Mouse (Mus musculus) E14TG2a.4 (cell line): ENCODE measurements at regions not wholly inside any gene's neighbourhood (a gene's known extent, or its start where the extent isn't known, plus 50 kb on each side); places are given as distances from the start of the nearest gene placed in this dataset.

Experiments used
- H3K27me3 ChIP-seq: 2 replicates; pipeline ENCODE4 v1.6.1; 2014; ENCODE audit warnings: low read length, control low read depth; ENCODE audit not compliant: insufficient read depth
- H3K36me3 ChIP-seq: 2 replicates; pipeline ENCODE4 v1.6.1; 2014; ENCODE audit warnings: low read length, control low read depth; ENCODE audit not compliant: insufficient read depth
- H3K4me1 ChIP-seq: replicated peaks from 2 replicates; pipeline ENCODE4 v1.6.1; 2014; ENCODE audit warnings: low read depth, low read length, control low read depth
- H3K4me3 ChIP-seq: replicated peaks from 2 replicates; pipeline ENCODE4 v1.5.1; 2014; ENCODE audit warnings: mild to moderate bottlenecking, low read length
- H3K9me3 ChIP-seq: 2 replicates; pipeline ENCODE4 v1.6.1; 2014; ENCODE audit warnings: low read length, control low read depth
- CTCF ChIP-seq: conservative IDR thresholded peaks from 2 replicates; pipeline ENCODE4 v1.5.1; 2014; ENCODE audit warnings: low read length
- NANOG ChIP-seq: IDR thresholded peaks from 2 replicates; pipeline ENCODE4 v1.6.1; 2014; ENCODE audit warnings: borderline replicate concordance, low read length, mixed read lengths
- POU5F1 ChIP-seq: IDR thresholded peaks from 2 replicates; pipeline ENCODE4 v1.6.1; 2014; ENCODE audit warnings: low read length, borderline replicate concordance

DNA sequence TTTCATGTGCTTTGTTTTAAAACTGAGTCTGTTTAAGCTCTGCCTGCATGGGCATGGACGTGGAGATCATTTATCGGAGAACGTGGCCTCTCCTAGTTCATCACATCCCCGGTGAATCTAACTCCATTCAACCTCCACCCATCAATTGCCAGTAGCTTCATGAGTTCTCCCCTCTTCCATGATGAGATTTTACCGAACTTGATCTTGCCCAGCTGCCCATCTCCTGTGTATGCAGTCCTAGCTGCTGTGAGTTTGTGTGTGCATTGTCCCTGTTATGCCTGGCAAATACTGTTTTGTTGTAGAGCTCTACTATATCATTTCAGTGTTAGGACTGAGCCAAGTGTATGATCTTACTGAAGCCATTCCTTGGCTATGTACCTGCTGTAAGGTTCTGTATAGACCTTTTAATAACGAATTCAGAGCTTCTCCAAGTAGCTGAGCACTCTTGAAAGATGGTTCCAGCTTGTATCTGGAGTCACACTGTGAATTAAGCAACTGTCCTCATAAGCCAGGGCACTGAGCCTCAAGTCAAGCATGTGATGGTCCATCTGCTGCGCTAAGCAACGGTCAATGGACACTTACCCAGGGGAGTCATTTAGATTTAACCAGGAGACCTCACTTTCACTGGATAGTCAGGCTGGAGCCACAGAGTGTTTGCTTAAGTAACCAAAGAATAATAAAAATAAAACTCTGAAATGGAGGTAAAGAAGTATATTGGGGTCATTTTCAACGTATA is 484.5 kb downstream of the Ptprc start:
- Histone ChIP-seq H3K4me1 (peaks cover 8% of the 10 kb centered on the region), H3K36me3 (no peaks in the 10 kb centered on the region), H3K27me3 (no peaks in the 10 kb centered on the region), H3K9me3 (no peaks in the 10 kb centered on the region), H3K4me3 (no peak overlapping the region)
- no peak for TF ChIP-seq CTCF
- TF ChIP-seq POU5F1, result no peak
- TF ChIP-seq NANOG, result no peak

DNA sequence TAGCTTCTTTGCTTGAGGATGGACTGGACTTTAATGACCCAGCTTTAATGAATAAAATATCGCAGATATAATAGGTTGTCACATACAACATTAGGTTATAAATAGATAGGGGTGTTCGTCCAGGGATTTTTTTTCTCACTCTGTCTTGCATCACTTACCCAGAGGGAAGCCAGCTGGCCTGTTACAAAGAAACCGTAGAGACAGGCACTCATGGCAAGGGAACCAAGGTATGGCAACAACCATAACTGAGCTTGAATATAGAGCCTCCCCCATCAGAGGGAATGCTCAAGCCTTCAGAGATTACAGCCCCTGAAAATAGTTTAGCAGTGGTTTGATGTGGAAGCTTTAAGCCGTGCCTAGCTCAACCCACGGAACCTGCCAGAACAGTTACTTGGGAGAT is 504.9 kb downstream of the Ptprc start:
- H3K4me3 ChIP-seq, result no peak overlapping the region
- no peak for TF ChIP-seq POU5F1
- no peak for TF ChIP-seq NANOG
- no peak for TF ChIP-seq CTCF
- no peaks in the 10 kb centered on the region for H3K36me3 ChIP-seq
- H3K4me1 ChIP-seq, result no peaks in the 10 kb centered on the region
- H3K27me3 ChIP-seq, result no peaks in the 10 kb centered on the region
- no peaks in the 10 kb centered on the region for H3K9me3 ChIP-seq

DNA sequence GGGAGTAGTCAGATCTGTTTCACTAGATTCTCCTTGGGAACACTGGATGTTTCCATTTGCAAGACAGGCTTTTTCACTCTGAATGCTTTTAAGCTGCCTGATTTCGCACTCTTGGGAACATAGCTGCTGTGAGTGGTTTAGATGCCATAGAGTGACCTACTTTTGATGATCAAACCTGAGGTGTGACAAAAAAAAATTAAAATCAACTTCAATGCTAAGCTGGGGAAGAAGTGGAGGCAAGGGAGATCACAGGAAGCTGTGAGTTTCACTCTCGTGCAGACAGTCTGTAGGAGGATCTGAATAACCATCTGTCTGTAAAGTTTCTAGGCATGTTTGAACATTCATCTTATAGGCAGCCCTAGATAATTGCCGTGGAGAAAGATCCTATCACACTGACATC is 505.7 kb downstream of the Ptprc start:
- Histone ChIP-seq H3K4me1 (no peaks in the 10 kb centered on the region), H3K27me3 (no peaks in the 10 kb centered on the region), H3K4me3 (no peak overlapping the region), H3K9me3 (no peaks in the 10 kb centered on the region), H3K36me3 (no peaks in the 10 kb centered on the region)
- TF ChIP-seq CTCF (no peak), POU5F1 (no peak), NANOG (no peak)

DNA sequence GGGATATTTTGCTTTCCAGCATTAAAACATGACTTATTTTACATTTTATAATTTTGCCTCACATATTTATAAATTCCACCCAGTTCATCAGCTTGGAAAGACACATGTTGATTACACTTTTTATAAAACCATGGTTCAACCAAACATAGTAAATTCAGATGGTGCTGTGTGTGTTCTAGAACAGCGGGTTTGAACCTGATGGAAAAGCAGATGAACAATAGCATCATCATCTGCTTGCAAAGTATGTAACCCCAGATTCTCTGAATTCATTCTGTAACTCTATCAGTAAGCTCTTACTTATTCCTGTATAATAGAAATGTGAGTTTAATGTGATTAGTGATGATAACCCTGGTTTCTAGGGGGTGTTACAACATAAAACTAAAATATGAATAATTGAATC is 517.4 kb downstream of the Ptprc start:
- Histone ChIP-seq H3K4me1 (peaks cover 6% of the 10 kb centered on the region; the same call in 1 of the 2 replicates), H3K4me3 (no peak overlapping the region), H3K27me3 (no peaks in the 10 kb centered on the region), H3K36me3 (no peaks in the 10 kb centered on the region), H3K9me3 (no peaks in the 10 kb centered on the region)
- no peak for TF ChIP-seq POU5F1
- TF ChIP-seq CTCF, result no peak
- no peak for TF ChIP-seq NANOG

DNA sequence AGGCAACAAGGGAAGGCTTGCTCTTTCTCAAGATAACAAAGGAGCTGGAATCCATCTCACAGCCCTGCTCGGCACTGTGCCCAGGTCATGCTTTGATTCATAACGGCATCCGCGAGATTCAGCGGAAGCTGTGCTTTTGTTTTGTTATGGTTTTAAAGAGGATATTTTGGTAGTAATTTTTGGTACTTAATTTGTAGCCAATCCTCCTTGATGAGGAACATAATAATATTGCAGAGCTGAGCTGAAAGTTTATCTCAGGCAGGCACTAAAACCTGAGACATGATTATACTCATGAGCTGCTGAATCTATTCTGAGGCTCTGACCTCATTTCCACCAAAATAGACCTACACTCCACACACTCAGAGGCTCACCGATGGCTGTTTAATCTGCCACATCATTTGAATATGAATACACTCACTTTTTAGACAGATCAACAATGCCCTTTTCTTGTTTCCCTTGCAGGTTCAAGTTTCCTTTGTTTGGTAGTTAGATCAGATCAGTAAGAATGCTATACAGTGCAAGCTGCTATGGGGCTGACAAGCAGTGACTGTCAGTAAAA is 518.5 kb downstream of the Ptprc start:
- Histone ChIP-seq H3K9me3 (no peaks in the 10 kb centered on the region), H3K36me3 (no peaks in the 10 kb centered on the region)
- TF ChIP-seq CTCF, result no peak
- TF ChIP-seq NANOG, result peak; percentile 44; the same call in 1 of the 2 replicates

DNA sequence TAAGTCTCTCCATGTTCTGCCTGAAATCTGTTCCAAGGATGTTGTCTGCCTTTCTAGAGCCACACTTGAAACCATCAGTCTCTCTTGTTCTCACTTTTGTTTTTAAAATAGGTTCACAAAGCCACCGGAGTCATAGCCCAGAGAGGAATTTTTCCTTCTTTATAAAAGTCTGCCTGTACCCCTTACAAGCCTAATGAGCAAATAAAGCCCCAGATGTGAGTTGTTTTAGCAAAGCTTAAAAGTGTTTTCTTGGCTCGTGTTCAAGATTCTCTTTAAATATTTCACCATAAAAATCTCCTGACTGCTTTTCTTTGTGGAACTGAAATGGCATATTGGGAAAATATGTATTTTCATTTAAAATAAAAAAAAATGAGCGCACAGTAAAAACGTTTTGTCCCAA is 521.3 kb downstream of the Ptprc start:
- peaks cover 6% of the 10 kb centered on the region; the same call in 1 of the 2 replicates for H3K4me1 ChIP-seq
- H3K9me3 ChIP-seq, result no peaks in the 10 kb centered on the region
- H3K36me3 ChIP-seq, result no peaks in the 10 kb centered on the region
- H3K4me3 ChIP-seq, result no peak overlapping the region
- H3K27me3 ChIP-seq, result no peaks in the 10 kb centered on the region
- TF ChIP-seq POU5F1 (no peak), NANOG (no peak), CTCF (no peak)

More for the DNA sequence above, 518.5 kb downstream of the Ptprc start:
- H3K27me3 ChIP-seq, result no peaks in the 10 kb centered on the region
- peaks cover 6% of the 10 kb centered on the region; the same call in 1 of the 2 replicates for H3K4me1 ChIP-seq
- H3K4me3 ChIP-seq, result no peak overlapping the region

DNA sequence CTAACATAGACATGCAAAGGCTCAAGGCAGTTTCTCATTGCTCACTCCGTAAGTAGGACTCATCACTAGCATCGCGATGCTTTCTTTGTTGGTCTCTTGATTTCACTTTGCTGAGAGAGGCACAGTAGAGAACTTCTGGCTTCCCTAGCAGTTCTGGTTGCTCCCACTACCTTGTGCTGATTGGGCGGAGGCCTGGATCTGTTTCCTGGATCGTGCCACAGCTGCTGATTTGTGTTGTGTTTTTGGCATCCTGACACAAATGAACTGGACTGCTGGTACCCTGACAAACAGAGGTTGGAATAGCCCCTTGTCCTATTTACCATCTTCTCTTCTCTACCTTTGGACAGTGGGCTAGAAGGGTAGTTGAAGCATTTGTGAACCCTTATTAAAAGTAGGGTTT is 522.0 kb downstream of the Ptprc start:
- Histone ChIP-seq H3K4me3 (no peak overlapping the region), H3K9me3 (no peaks in the 10 kb centered on the region), H3K4me1 (peaks cover 6% of the 10 kb centered on the region; the same call in 1 of the 2 replicates), H3K27me3 (no peaks in the 10 kb centered on the region), H3K36me3 (no peaks in the 10 kb centered on the region)
- TF ChIP-seq POU5F1 (no peak), NANOG (no peak), CTCF (no peak)

DNA sequence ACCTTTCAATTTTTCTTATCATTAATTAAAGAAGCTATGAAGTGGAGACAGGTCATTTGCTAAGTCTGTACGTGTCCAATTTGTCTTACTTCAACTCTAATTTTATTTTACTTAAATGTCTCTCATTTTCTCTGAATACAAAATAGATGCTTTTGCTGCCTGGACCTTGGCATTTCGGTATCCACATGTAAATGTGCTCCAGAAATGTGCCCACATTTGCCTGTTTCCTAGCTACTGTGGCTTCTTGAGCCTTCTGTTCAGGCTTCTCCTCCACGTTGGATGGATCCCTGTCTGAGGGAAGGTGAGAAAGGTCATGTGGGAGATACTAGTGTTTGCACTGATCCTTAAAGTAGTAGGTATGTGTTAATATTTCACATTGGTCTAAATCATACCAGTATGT is 524.9 kb downstream of the Ptprc start:
- no peak for TF ChIP-seq CTCF
- TF ChIP-seq POU5F1, result no peak
- TF ChIP-seq NANOG, result no peak
- Histone ChIP-seq H3K9me3 (no peaks in the 10 kb centered on the region), H3K4me3 (no peak overlapping the region), H3K4me1 (no peaks in the 10 kb centered on the region), H3K27me3 (no peaks in the 10 kb centered on the region), H3K36me3 (no peaks in the 10 kb centered on the region)
